Mouse (Mus musculus) myocyte (in vitro differentiated cells): ENCODE results near the gene Agtr1b. TPM values are rescaled to one million over a fixed set of nuclear protein-coding genes. Genes with fewer than 3 reads are reported as not detected.

Source experiments
- H3K27me3 ChIP-seq: one replicate; pipeline ENCODE4 v1.6.1; 2011; ENCODE audit not compliant: control insufficient read depth, insufficient read depth, insufficient read length
- H3K36me3 ChIP-seq: one replicate; pipeline ENCODE4 v1.6.1; 2011; ENCODE audit not compliant: control insufficient read depth, insufficient read depth
- H3K4me2 ChIP-seq: one replicate; pipeline ENCODE4 v1.6.1; 2011; ENCODE audit warnings: low read depth, control low read depth
- H3K4me3 ChIP-seq: one replicate; pipeline ENCODE4 v1.5.1; 2011; ENCODE audit warnings: mild to moderate bottlenecking, control low read depth, moderate library complexity
- H3K79me2 ChIP-seq: one replicate; pipeline ENCODE4 v1.6.1; 2011; ENCODE audit not compliant: control insufficient read depth, insufficient read depth
- H3ac ChIP-seq: one replicate; pipeline ENCODE4 v1.6.1; 2011; ENCODE audit not compliant: control insufficient read depth, insufficient read length
- CEBPB ChIP-seq: IDR thresholded peaks from 2 replicates; pipeline ENCODE4 v1.6.1; 2011; ENCODE audit warnings: mild to moderate bottlenecking, moderate library complexity; ENCODE audit not compliant: poor library complexity, insufficient read depth, severe bottlenecking
- E2F4 ChIP-seq: IDR thresholded peaks from one replicate; pipeline ENCODE4 v1.6.1; 2011; ENCODE audit warnings: mild to moderate bottlenecking, control low read depth, moderate library complexity; ENCODE audit not compliant: insufficient read depth
- MAX ChIP-seq: IDR thresholded peaks from one replicate; pipeline ENCODE4 v1.6.1; 2011; ENCODE audit warnings: low read depth, mild to moderate bottlenecking, control low read depth
- MYOD1 ChIP-seq, 3 experiments: IDR thresholded peaks; one replicate each; pipeline ENCODE4 v1.6.1; 2011; ENCODE audit warnings: control low read depth in 2 of 3, low read depth in 2 of 3, mild to moderate bottlenecking in 2 of 3, moderate library complexity in 1 of 3; ENCODE audit not compliant: insufficient read length in 2 of 3, control insufficient read depth in 1 of 3
- MYOG ChIP-seq, 3 experiments: IDR thresholded peaks; one replicate each; pipeline ENCODE4 v1.6.1; 2011; ENCODE audit warnings: control low read depth in 2 of 3, low read depth in 2 of 3, mild to moderate bottlenecking in 2 of 3; ENCODE audit not compliant: insufficient read length in 2 of 3, control insufficient read depth in 1 of 3, insufficient read depth in 1 of 3
- POLR2A ChIP-seq: IDR thresholded peaks from one replicate; pipeline ENCODE4 v1.6.1; 2011; ENCODE audit warnings: low read depth, mild to moderate bottlenecking, control low read depth, moderate library complexity; ENCODE audit not compliant: insufficient read length
- POLR2AphosphoS2 ChIP-seq: IDR thresholded peaks from one replicate; pipeline ENCODE4 v1.6.1; 2011; ENCODE audit warnings: low read depth, control low read depth; ENCODE audit not compliant: insufficient read length
- REST ChIP-seq: IDR thresholded peaks from one replicate; pipeline ENCODE4 v1.6.1; 2011; ENCODE audit warnings: mild to moderate bottlenecking, control low read depth, moderate library complexity; ENCODE audit not compliant: insufficient read depth, insufficient read length
- SRF ChIP-seq: IDR thresholded peaks from one replicate; pipeline ENCODE4 v1.6.1; 2011; ENCODE audit warnings: low read depth; ENCODE audit not compliant: control insufficient read depth, insufficient read length
- TCF12 ChIP-seq: IDR thresholded peaks from one replicate; pipeline ENCODE4 v1.6.1; 2011; ENCODE audit warnings: mild to moderate bottlenecking, control low read depth; ENCODE audit not compliant: poor library complexity, insufficient read depth, severe bottlenecking
- TCF3 ChIP-seq: IDR thresholded peaks from one replicate; pipeline ENCODE4 v1.6.1; 2011; ENCODE audit warnings: low read depth, control low read depth; ENCODE audit not compliant: insufficient read length
- USF1 ChIP-seq: IDR thresholded peaks from one replicate; pipeline ENCODE4 v1.6.1; 2011; ENCODE audit warnings: low read depth, mild to moderate bottlenecking, control low read depth, moderate library complexity
- polyA plus RNA-seq: library from polyadenylated mRNA; unstranded; fragments of >200 nt; fragmentation: generic; extraction: Trizol; gene quantifications from one replicate; pipeline ENCODE4 v1.2.1, GENCODE M21; 2012; ENCODE audit warnings: missing spikeins

Gene Agtr1b
- polyA plus RNA-seq, 1 experiment: not detected

- Histone ChIP-seq H3K79me2 (no peaks in the 10 kb centered on the region), H3K4me2 (no peak overlapping the region), H3ac (no peak overlapping the region), H3K36me3 (no peaks in the 10 kb centered on the region), H3K27me3 (no peaks in the 10 kb centered on the region), H3K4me3 (no peak overlapping the region)
- TF ChIP-seq CEBPB: no peak
- no peak for TF ChIP-seq SRF
- TF ChIP-seq USF1: no peak
- TF ChIP-seq TCF12: no peak
- no peak for TF ChIP-seq MYOG (IDR thresholded peaks at IDR 0.05; ENCODE audit: control insufficient read depth in 1 of 3, insufficient read depth in 1 of 3, insufficient read length in 2 of 3, low read depth in 2 of 3)
- no peak for TF ChIP-seq REST
- no peak for TF ChIP-seq MAX
- no peak for TF ChIP-seq TCF3
- no peak for TF ChIP-seq POLR2A
- TF ChIP-seq E2F4: no peak
- TF ChIP-seq POLR2AphosphoS2: no peak
- TF ChIP-seq MYOD1 (IDR thresholded peaks at IDR 0.05; ENCODE audit: control insufficient read depth in 1 of 3, insufficient read length in 2 of 3, low read depth in 2 of 3): no peak
These were observed 32.3 kb downstream of the Agtr1b start for GRCm38 (mm10) chr3:20334681-20335080.

- Histone ChIP-seq H3ac (no peak overlapping the region), H3K79me2 (no peaks in the 10 kb centered on the region), H3K36me3 (no peaks in the 10 kb centered on the region), H3K27me3 (no peaks in the 10 kb centered on the region), H3K4me3 (no peak overlapping the region), H3K4me2 (no peak overlapping the region)
- TF ChIP-seq POLR2AphosphoS2 (no peak), TCF3 (no peak), POLR2A (no peak), E2F4 (no peak), MYOG (IDR thresholded peaks at IDR 0.05; ENCODE audit: control insufficient read depth in 1 of 3, insufficient read depth in 1 of 3, insufficient read length in 2 of 3, low read depth in 2 of 3) (no peak), SRF (no peak), REST (no peak), CEBPB (no peak), MAX (no peak), USF1 (no peak), MYOD1 (IDR thresholded peaks at IDR 0.05; ENCODE audit: control insufficient read depth in 1 of 3, insufficient read length in 2 of 3, low read depth in 2 of 3) (no peak), TCF12 (no peak)
These were observed 49.7 kb downstream of the Agtr1b start for GRCm38 (mm10) chr3:20317233-20317632.

GRCm38 (mm10) chr3:20309142-20309541, 57.8 kb downstream of the Agtr1b start:
- Histone ChIP-seq H3K27me3 (no peaks in the 10 kb centered on the region), H3ac (no peak overlapping the region), H3K79me2 (no peaks in the 10 kb centered on the region), H3K36me3 (no peaks in the 10 kb centered on the region), H3K4me3 (no peak overlapping the region), H3K4me2 (no peak overlapping the region)
- no peak for TF ChIP-seq MYOG (IDR thresholded peaks at IDR 0.05; ENCODE audit: control insufficient read depth in 1 of 3, insufficient read depth in 1 of 3, insufficient read length in 2 of 3, low read depth in 2 of 3)
- no peak for TF ChIP-seq USF1
- no peak for TF ChIP-seq POLR2AphosphoS2
- no peak for TF ChIP-seq MAX
- no peak for TF ChIP-seq TCF3
- TF ChIP-seq SRF: no peak
- TF ChIP-seq MYOD1 (IDR thresholded peaks at IDR 0.05; ENCODE audit: control insufficient read depth in 1 of 3, insufficient read length in 2 of 3, low read depth in 2 of 3): no peak
- no peak for TF ChIP-seq E2F4
- TF ChIP-seq CEBPB: no peak

GRCm38 (mm10) chr3:20307256-20307655, 59.7 kb downstream of the Agtr1b start:
- H3ac ChIP-seq: no peak overlapping the region
- H3K79me2 ChIP-seq: no peaks in the 10 kb centered on the region
- H3K27me3 ChIP-seq: no peaks in the 10 kb centered on the region
- H3K4me3 ChIP-seq: no peak overlapping the region
- no peaks in the 10 kb centered on the region for H3K36me3 ChIP-seq
- TF ChIP-seq MYOD1 (IDR thresholded peaks at IDR 0.05; ENCODE audit: control insufficient read depth in 1 of 3, insufficient read length in 2 of 3, low read depth in 2 of 3) (no peak), E2F4 (no peak), SRF (no peak), POLR2A (no peak), CEBPB (no peak), POLR2AphosphoS2 (no peak), MYOG (IDR thresholded peaks at IDR 0.05; ENCODE audit: control insufficient read depth in 1 of 3, insufficient read depth in 1 of 3, insufficient read length in 2 of 3, low read depth in 2 of 3) (no peak), REST (no peak), TCF12 (no peak)
- no peak overlapping the region for H3K4me2 ChIP-seq
